17 mouse cellular contexts compared by ENCODE assay signal in genomic region chr10:17646391-17646790, GRCm38 (mm10).
A peak's percentile ranks its signal among the peaks of the same experiment; 100 is the strongest.
DNase-seq lines count a peak whose midpoint lies in the region; ATAC-seq and TF ChIP-seq lines count a peak whose summit lies in the region.
"Had no signal": no experiment of that assay in that cellular context is flagged by ENCODE, and none has a peak within 500 bp of the region (broad histone marks: within the 10 kb centered on the region; RNA-seq: fewer than 3 reads in every experiment).

No protein-coding gene starts in this region.

- no peaks in the 10 kb centered on the region for H3K27me3 ChIP-seq in kidney, embryonic 16.5 days (ENCODE audit: insufficient read depth, low read length)
- no peaks in the 10 kb centered on the region for H3K27me3 ChIP-seq in liver, embryonic 14.5 days (ENCODE audit: control insufficient read depth, insufficient read depth, low read length)
- H3K27me3 ChIP-seq: embryonic facial prominence, embryonic 12.5 days; forebrain, embryonic 15.5 days; heart, embryonic 15.5 days; limb, embryonic 12.5 days had no signal

- H3K27ac ChIP-seq in kidney, embryonic 16.5 days (ENCODE audit: low read length), result no peak overlapping the region
- no peak overlapping the region for H3K27ac ChIP-seq in liver, embryonic 14.5 days
- H3K27ac ChIP-seq: embryonic facial prominence, embryonic 12.5 days; forebrain, embryonic 15.5 days; heart, embryonic 15.5 days; limb, embryonic 12.5 days had no signal

- no peak overlapping the region for H3K4me2 ChIP-seq in kidney, embryonic 16.5 days (replicated peaks; ENCODE audit: low read depth, low read length)
- no peak overlapping the region for H3K4me2 ChIP-seq in liver, embryonic 14.5 days (ENCODE audit: low read depth)
- H3K4me2 ChIP-seq: embryonic facial prominence, embryonic 12.5 days; forebrain, embryonic 15.5 days; heart, embryonic 15.5 days; limb, embryonic 12.5 days had no signal

- ATAC-seq in kidney, embryonic 16.5 days (ENCODE audit: low FRiP score, low TSS enrichment), result peak; percentile 87
- ATAC-seq in liver, embryonic 14.5 days (ENCODE audit: insufficient read depth), result peak; percentile 42
- ATAC-seq: forebrain, embryonic 15.5 days had no signal

- TF ChIP-seq CTCF in liver, embryonic 14.5 days (IDR thresholded peaks at IDR 0.05; ENCODE audit: low read depth), result no peak

- 50% methylated on average over 4 of the region's 4 CpGs for WGBS in kidney, embryonic 16.5 days
- 75% methylated on average over 4 of the region's 4 CpGs for WGBS in liver, embryonic 14.5 days (ENCODE audit: insufficient replicate concordance)

- H3K9ac ChIP-seq in kidney, embryonic 16.5 days (replicated peaks; ENCODE audit: low read length), result no peak overlapping the region
- no peak overlapping the region for H3K9ac ChIP-seq in liver, embryonic 14.5 days (replicated peaks)
- H3K9ac ChIP-seq: embryonic facial prominence, embryonic 12.5 days; forebrain, embryonic 15.5 days; heart, embryonic 15.5 days; limb, embryonic 12.5 days had no signal

- no peaks in the 10 kb centered on the region for H3K36me3 ChIP-seq in kidney, embryonic 16.5 days (ENCODE audit: insufficient read depth, low read length)
- H3K36me3 ChIP-seq in liver, embryonic 14.5 days (replicated peaks; ENCODE audit: control insufficient read depth, insufficient read depth, low read depth), result no peaks in the 10 kb centered on the region
- H3K36me3 ChIP-seq: embryonic facial prominence, embryonic 12.5 days; forebrain, embryonic 15.5 days; heart, embryonic 15.5 days; limb, embryonic 12.5 days had no signal

- H3K4me1 ChIP-seq in kidney, embryonic 16.5 days (ENCODE audit: insufficient read depth, low read length), result peaks cover 3% of the 10 kb centered on the region; the same call in 1 of the 2 replicates
- H3K4me1 ChIP-seq in liver, embryonic 14.5 days (replicated peaks; ENCODE audit: control insufficient read depth in 2 of 2, insufficient read depth in 2 of 2, low read length in 1 of 2), result peaks cover 10 to 13% of the 10 kb centered on the region in 2 experiments
- H3K4me1 ChIP-seq: embryonic facial prominence, embryonic 12.5 days; forebrain, embryonic 15.5 days; limb, embryonic 12.5 days had no signal

- TF ChIP-seq EP300 in liver, embryonic 14.5 days (IDR thresholded peaks at IDR 0.05; ENCODE audit: low read depth), result no peak

- H3K4me3 ChIP-seq in kidney, embryonic 16.5 days (ENCODE audit: low read length), result no peak overlapping the region
- H3K4me3 ChIP-seq in liver, embryonic 14.5 days (ENCODE audit: insufficient read depth in 1 of 2, low read depth in 2 of 2, low read length in 2 of 2), result no peak overlapping the region
- H3K4me3 ChIP-seq: embryonic facial prominence, embryonic 12.5 days; forebrain, embryonic 15.5 days; heart, embryonic 15.5 days; limb, embryonic 12.5 days had no signal

- no peaks in the 10 kb centered on the region for H3K9me3 ChIP-seq in kidney, embryonic 16.5 days (ENCODE audit: low read length)
- no peaks in the 10 kb centered on the region for H3K9me3 ChIP-seq in liver, embryonic 14.5 days (ENCODE audit: control insufficient read depth, low read length)
- H3K9me3 ChIP-seq: embryonic facial prominence, embryonic 12.5 days; forebrain, embryonic 15.5 days; heart, embryonic 15.5 days had no signal

- peak; percentile 26 for DNase-seq in kidney, adult 18-20 months
- no peak for DNase-seq in liver, embryonic 14.5 days (ENCODE audit: low read depth in 3 of 3, low spot score in 3 of 3)
- DNase-seq in yolk sac, embryonic 10.5 days (ENCODE audit: low spot score), result peak; percentile 54
- DNase-seq in testis, postnatal 14 days (ENCODE audit: low spot score), result no peak
- no peak for DNase-seq in urinary bladder, postnatal 10 days (ENCODE audit: low spot score)
- DNase-seq in frontal cortex, postnatal 10 days (ENCODE audit: low spot score in 2 of 2), result no peak
- DNase-seq: adrenal gland, postnatal 36 days; cerebellum, adult 2 months; heart, adult 11 months; midbrain, embryonic 14.5 days; right cerebral cortex, adult 18-20 months; thymus, postnatal 36 days had no signal

Comparison
In these comparisons a context has a peak if more than half of its experiments do, and no peak if none do; other contexts are left out.
1. DNase-seq: peak in kidney, adult 18-20 months (single experiment) and yolk sac, embryonic 10.5 days (single experiment); none in liver, embryonic 14.5 days (0 of 3), testis, postnatal 14 days (single experiment), urinary bladder, postnatal 10 days (single experiment) and frontal cortex, postnatal 10 days (0 of 2).